Mouse (Mus musculus) ES-E14 (cell line): Measurements from ENCODE around the gene Il1rap. TPM values are rescaled to one million over a fixed set of nuclear protein-coding genes. Genes with fewer than 3 reads are reported as not detected.

ENCODE experiments used
- DNase-seq: peaks from one replicate; pipeline ENCODE4 v3.0.0-alpha.2; 2013; ENCODE audit warnings: low read depth, low spot score
- H3K27ac ChIP-seq: 2 replicates; pipeline ENCODE4 v1.5.1; 2012; ENCODE audit warnings: low read depth, mild to moderate bottlenecking, low read length, moderate library complexity, mixed read lengths; ENCODE audit not compliant: poor library complexity, insufficient read depth, severe bottlenecking
- H3K36me3 ChIP-seq: 2 replicates; pipeline ENCODE4 v1.6.1; 2012; ENCODE audit warnings: mild to moderate bottlenecking, low read length, moderate library complexity, mixed read lengths; ENCODE audit not compliant: control insufficient read depth, poor library complexity, insufficient read depth, severe bottlenecking
- H3K4me1 ChIP-seq, 2 experiments: fragments of 150-350 bp in 1 of 2; sonication (generic) in 1 of 2; 2 replicates each; pipeline ENCODE4 v1.6.1; 2012; ENCODE audit warnings: low read length in 2 of 2, mild to moderate bottlenecking in 1 of 2, mixed read lengths in 1 of 2; ENCODE audit not compliant: control insufficient read depth in 2 of 2, insufficient read depth in 2 of 2, poor library complexity in 1 of 2
- H3K4me3 ChIP-seq, 2 experiments: fragments of 150-350 bp in 1 of 2; sonication (generic) in 1 of 2; 2 replicates each; pipeline ENCODE4 v1.5.1; 2012; ENCODE audit warnings: low read length in 2 of 2, low read depth in 1 of 2, mild to moderate bottlenecking in 1 of 2, mixed read lengths in 1 of 2; ENCODE audit not compliant: insufficient read depth in 1 of 2, poor library complexity in 1 of 2, severe bottlenecking in 1 of 2
- H3K9ac ChIP-seq: 2 replicates; pipeline ENCODE4 v1.6.1; 2012; ENCODE audit warnings: low read depth, mild to moderate bottlenecking, low read length, mixed read lengths; ENCODE audit not compliant: poor library complexity, insufficient read depth, severe bottlenecking
- H3K9me3 ChIP-seq: fragments of 150-350 bp; sonication (generic); 2 replicates; pipeline ENCODE4 v1.6.1; 2012; ENCODE audit warnings: low read depth, mild to moderate bottlenecking, low read length; ENCODE audit not compliant: control insufficient read depth, insufficient read depth
- CHD2 ChIP-seq: IDR thresholded peaks from 2 replicates; pipeline ENCODE4 v1.6.1; 2014; ENCODE audit warnings: mild to moderate bottlenecking, low read depth, low read length, inconsistent platforms
- HCFC1 ChIP-seq: IDR thresholded peaks from 2 replicates; pipeline ENCODE4 v1.6.1; 2012; ENCODE audit warnings: low read length, inconsistent platforms, borderline replicate concordance; ENCODE audit not compliant: insufficient read depth
- MAFK ChIP-seq: IDR thresholded peaks from 2 replicates; pipeline ENCODE4 v1.6.1; 2014; ENCODE audit warnings: mild to moderate bottlenecking, low read depth, low read length, inconsistent platforms; ENCODE audit not compliant: insufficient read depth
- ZC3H11A ChIP-seq: IDR thresholded peaks from 2 replicates; pipeline ENCODE4 v1.6.1; 2012; ENCODE audit warnings: low read depth, mild to moderate bottlenecking, inconsistent platforms, low read length, borderline replicate concordance
- ZNF384 ChIP-seq: IDR thresholded peaks from 2 replicates; pipeline ENCODE4 v1.6.1; 2012; ENCODE audit warnings: low read depth, low read length, inconsistent platforms
- in situ Hi-C, 2 experiments: fragments of 600-800 bp; cut with MboI; formaldehyde crosslinking; loops; one replicate each; pipeline ENCODE4 v1.15.1; 2025; ENCODE audit warnings: low sequenced_read_pairs in 2 of 2, inconsistent platforms in 1 of 2; ENCODE audit not compliant: unreplicated experiment in 2 of 2
- total RNA-seq: library from RNA; depleted of rRNA; stranded (reverse); fragments of 300-350 nt; gene quantifications from 2 replicates; pipeline ENCODE4 v1.2.3, GENCODE M21; 2012; rRNA removed

Gene Il1rap
- total RNA-seq, 1 experiment: 4.3 TPM

DNA sequence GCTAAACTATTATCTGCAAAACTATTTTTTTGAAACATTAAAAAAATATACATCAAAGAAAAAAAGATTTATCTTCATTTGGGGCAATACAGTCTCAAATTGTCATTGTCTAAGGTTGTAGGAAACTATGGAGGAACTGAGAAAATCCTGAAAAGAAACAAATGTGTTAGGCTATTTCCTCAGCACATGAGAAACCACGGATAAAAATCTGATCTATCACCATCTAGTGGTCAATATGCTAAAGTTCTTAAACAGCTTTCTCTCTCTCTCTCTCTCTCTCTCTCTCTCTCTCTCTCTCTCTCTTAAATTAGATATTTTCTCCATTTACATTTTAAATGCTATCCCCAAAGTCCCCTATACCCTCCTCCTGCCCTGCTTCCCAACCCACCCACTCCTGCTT is 195.6 kb downstream of the Il1rap start:
- in situ Hi-C loops: no loop called here
- Histone ChIP-seq H3K27ac (no peak overlapping the region), H3K4me3 (no peak overlapping the region), H3K9ac (no peak overlapping the region), H3K9me3 (no peaks in the 10 kb centered on the region), H3K36me3 (no peaks in the 10 kb centered on the region), H3K4me1 (no peaks in the 10 kb centered on the region)
- TF ChIP-seq ZC3H11A (no peak), HCFC1 (no peak), ZNF384 (no peak), MAFK (no peak), CHD2 (no peak)
- no peak for DNase-seq

Other genes starting within 250 kb of the Il1rap start
- gene Cldn1, start 209.9 kb upstream of the Il1rap start, total RNA-seq: 0.42 and 0.45 TPM in 2 replicates
- 0.21 TPM in 1 of 2 replicates, not detected in the other for gene Cldn16, start 118.6 kb upstream of the Il1rap start, total RNA-seq
- not detected in 2 replicates for gene Tmem207, start 54.9 kb upstream of the Il1rap start, total RNA-seq